Mouse (Mus musculus) liver, embryonic 16.5 days (tissue): ENCODE results near the gene Rgs3. TPM values are rescaled to one million over a fixed set of nuclear protein-coding genes. Genes with fewer than 3 reads are reported as not detected.
A peak's percentile ranks its signal among the peaks of the same experiment; 100 is the strongest.

Experiments
- ATAC-seq: fragments of 200-750 bp; cut with Nextera tagmentation; 2 replicates; pipeline ENCODE4 v1.8.0; 2017; ENCODE audit warnings: low read depth, mild to moderate bottlenecking, moderate number of reproducible peaks, moderate library complexity
- H3K27ac ChIP-seq: fragments of 300-500 bp; sonication (generic); 2 replicates; pipeline ENCODE4 v1.5.1; 2014; ENCODE audit warnings: mild to moderate bottlenecking, low read length
- H3K27me3 ChIP-seq: fragments of 300-500 bp; sonication (generic); 2 replicates; pipeline ENCODE4 v1.6.1; 2014; ENCODE audit warnings: low read depth, low read length, mixed read lengths; ENCODE audit not compliant: control insufficient read depth, insufficient read depth
- H3K36me3 ChIP-seq: fragments of 300-500 bp; sonication (generic); 2 replicates; pipeline ENCODE4 v1.6.1; 2014; ENCODE audit warnings: mild to moderate bottlenecking; ENCODE audit not compliant: control insufficient read depth, insufficient read depth
- H3K4me1 ChIP-seq: fragments of 300-500 bp; sonication (generic); 2 replicates; pipeline ENCODE4 v1.6.1; 2014; ENCODE audit warnings: low read depth, low read length, mixed read lengths; ENCODE audit not compliant: control insufficient read depth
- H3K4me2 ChIP-seq: fragments of 300-500 bp; sonication (generic); 2 replicates; pipeline ENCODE4 v1.6.1; 2014; ENCODE audit warnings: low read depth, low read length, mixed read lengths
- H3K4me3 ChIP-seq: fragments of 300-500 bp; sonication (generic); 2 replicates; pipeline ENCODE4 v1.5.1; 2014; ENCODE audit warnings: low read depth, mild to moderate bottlenecking, low read length
- H3K9ac ChIP-seq: fragments of 300-500 bp; sonication (generic); 2 replicates; pipeline ENCODE4 v1.6.1; 2014; ENCODE audit warnings: low read depth, low read length
- H3K9me3 ChIP-seq: fragments of 300-500 bp; sonication (generic); replicated peaks from 2 replicates; pipeline ENCODE4 v1.6.1; 2016; ENCODE audit warnings: low read length; ENCODE audit not compliant: control insufficient read depth
- WGBS: fragments of 180-500 bp; shearing (Covaris S2); extraction: QIAGEN DNeasy Blood & Tissue Kit; methylation state at CpG from one replicate; pipeline ENCODE4 v1.1.7; 2014; ENCODE audit not compliant: insufficient replicate concordance; 5-methylcytosine and 5-hydroxymethylcytosine counted together
- polyA plus RNA-seq: library from polyadenylated mRNA; unstranded; fragments of >200 nt; fragmentation: Nextera tagmentation; extraction: Ambion mirVana; gene quantifications from 2 replicates; pipeline ENCODE4 v1.2.1, GENCODE M21; 2015

Gene Rgs3
- polyA plus RNA-seq, 1 experiment from 2014 or later = 7.0 TPM

DNA sequence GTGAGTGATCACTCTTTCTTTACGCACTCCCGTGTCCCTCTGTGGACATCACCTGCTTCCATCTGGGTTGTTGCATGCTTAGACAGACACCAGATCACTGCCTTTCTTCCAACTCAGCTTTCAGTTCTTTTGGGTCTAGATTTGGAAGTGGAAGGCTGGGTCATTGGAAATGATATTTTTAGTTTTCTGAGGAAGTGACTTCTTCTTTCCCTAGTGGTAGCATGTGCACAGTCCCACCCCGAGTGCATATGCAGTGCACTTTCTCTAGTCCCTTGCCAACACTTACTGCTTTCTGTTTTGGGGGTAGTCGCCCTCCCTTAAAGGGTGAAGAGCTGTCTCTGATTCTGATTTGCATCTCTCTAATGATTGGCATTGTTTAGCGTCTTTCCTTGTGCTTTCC lies 170.3 kb downstream of the Rgs3 start:
- no peak overlapping the region for H3K4me2 ChIP-seq
- no peak overlapping the region for H3K9ac ChIP-seq
- H3K27ac ChIP-seq = no peak overlapping the region
- no peaks in the 10 kb centered on the region for H3K36me3 ChIP-seq
- no peaks in the 10 kb centered on the region for H3K9me3 ChIP-seq
- H3K27me3 ChIP-seq = no peaks in the 10 kb centered on the region
- H3K4me1 ChIP-seq = no peaks in the 10 kb centered on the region
- 44% methylated on average over 5 of the region's 5 CpGs for WGBS
- no peak overlapping the region for H3K4me3 ChIP-seq
- no peak for ATAC-seq

DNA sequence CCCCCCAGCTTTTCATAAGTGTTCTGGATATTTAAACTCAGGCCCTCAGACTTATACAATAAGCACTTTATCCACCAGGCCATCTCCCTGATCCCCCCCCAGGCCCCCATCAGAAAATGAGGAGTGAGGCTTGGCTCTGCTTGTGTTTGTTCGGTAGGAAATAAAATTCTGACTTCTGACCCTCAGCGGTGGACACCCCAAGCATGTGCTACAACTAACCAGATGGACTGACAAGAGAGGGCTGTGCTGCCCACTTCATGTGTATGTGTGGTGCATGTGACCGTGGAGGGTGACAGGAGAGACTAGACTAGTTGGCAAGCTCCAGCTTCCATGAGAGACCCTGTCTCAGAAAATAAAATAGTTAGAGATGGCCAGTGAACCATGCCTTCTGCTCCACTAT lies 171.2 kb downstream of the Rgs3 start:
- Histone ChIP-seq H3K9me3 (no peaks in the 10 kb centered on the region), H3K4me2 (no peak overlapping the region), H3K4me3 (no peak overlapping the region), H3K4me1 (no peaks in the 10 kb centered on the region), H3K27ac (no peak overlapping the region), H3K36me3 (no peaks in the 10 kb centered on the region), H3K9ac (no peak overlapping the region), H3K27me3 (no peaks in the 10 kb centered on the region)
- 73% methylated on average over 3 of the region's 3 CpGs for WGBS
- no peak for ATAC-seq

DNA sequence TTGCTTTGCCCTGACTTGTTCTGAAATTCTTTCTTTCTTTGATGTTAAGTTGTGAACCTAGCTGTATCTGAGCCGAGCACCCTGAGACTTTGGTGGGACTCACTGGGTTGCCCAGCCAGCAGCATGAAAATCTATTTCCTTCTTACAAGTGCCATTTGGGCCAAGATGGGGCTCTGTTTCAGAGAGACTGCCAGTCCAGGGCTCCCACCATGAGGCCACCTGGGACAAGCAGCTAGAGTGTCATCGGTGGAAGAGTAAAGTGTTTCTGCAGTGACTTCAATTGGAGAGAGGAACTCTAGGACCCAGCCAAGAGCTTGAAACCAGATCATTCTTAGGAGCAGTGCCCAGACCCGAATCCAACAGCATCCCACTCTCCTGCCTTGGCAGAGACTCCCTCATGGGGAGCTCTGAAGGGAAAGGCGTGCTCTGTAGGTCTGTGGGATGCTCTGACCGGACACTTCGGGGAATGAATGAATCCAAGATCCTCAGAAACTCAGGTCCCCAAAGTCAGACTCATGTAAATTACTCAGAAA lies 171.9 kb downstream of the Rgs3 start:
- no peaks in the 10 kb centered on the region for H3K9me3 ChIP-seq
- no peaks in the 10 kb centered on the region for H3K36me3 ChIP-seq
- H3K4me1 ChIP-seq = no peaks in the 10 kb centered on the region
- no peak for ATAC-seq
- H3K27me3 ChIP-seq = no peaks in the 10 kb centered on the region
- no peak overlapping the region for H3K4me3 ChIP-seq
- H3K4me2 ChIP-seq = no peak overlapping the region
- no peak overlapping the region for H3K9ac ChIP-seq
- 63% methylated on average over 6 of the region's 6 CpGs for WGBS
- no peak overlapping the region for H3K27ac ChIP-seq

DNA sequence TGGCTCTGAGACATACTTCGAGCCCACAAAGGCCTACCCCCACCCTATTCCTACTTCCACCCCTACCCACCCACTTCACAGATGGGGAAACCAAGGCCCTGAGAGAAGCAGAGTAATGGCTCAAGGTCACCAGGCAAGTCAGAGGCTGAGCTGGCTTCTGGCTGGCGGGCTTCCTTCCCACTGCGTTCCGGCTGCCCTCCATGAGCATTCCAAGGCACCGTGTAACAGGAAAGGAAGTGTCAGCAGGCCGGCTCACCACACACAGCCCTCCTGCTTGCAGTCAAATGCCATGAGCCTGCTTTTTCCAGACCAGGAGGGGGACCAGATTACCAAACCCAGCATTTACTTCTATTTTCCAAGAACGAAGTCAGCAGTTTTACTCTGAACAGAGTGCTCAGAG lies 172.4 kb downstream of the Rgs3 start:
- Histone ChIP-seq H3K4me3 (no peak overlapping the region), H3K27me3 (no peaks in the 10 kb centered on the region), H3K9me3 (no peaks in the 10 kb centered on the region), H3K27ac (no peak overlapping the region), H3K4me1 (no peaks in the 10 kb centered on the region), H3K9ac (no peak overlapping the region), H3K36me3 (no peaks in the 10 kb centered on the region), H3K4me2 (no peak overlapping the region)
- 50% methylated on average over 7 of the region's 7 CpGs for WGBS
- ATAC-seq = no peak

DNA sequence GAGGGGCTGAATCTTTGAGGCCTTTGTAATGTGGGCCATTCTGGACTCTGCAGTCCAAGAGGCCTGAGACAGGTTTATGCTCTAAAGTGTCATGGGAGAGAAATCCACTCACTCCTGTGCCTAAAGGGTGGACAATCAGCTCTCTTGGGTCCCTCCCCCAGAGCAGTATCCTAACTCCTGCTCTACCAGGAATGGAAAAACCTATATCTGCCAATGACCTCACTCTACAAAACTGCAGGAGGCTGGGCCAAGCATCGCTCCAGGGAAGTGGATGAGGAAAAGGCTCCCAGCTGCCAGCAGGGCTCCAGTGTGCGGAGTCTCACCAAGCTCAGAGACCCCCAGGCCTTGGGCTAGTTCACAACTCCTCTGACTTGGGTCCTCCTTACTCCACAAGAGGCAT lies 173.2 kb downstream of the Rgs3 start:
- Histone ChIP-seq H3K4me2 (no peak overlapping the region), H3K4me1 (no peaks in the 10 kb centered on the region), H3K27ac (no peak overlapping the region), H3K36me3 (no peaks in the 10 kb centered on the region), H3K9ac (no peak overlapping the region), H3K9me3 (no peaks in the 10 kb centered on the region), H3K4me3 (no peak overlapping the region), H3K27me3 (no peaks in the 10 kb centered on the region)
- peak; percentile 24; the same call in 1 of the 2 replicates for ATAC-seq
- whole genome bisulfite sequencing = 57% methylated on average over 2 of the region's 2 CpGs

DNA sequence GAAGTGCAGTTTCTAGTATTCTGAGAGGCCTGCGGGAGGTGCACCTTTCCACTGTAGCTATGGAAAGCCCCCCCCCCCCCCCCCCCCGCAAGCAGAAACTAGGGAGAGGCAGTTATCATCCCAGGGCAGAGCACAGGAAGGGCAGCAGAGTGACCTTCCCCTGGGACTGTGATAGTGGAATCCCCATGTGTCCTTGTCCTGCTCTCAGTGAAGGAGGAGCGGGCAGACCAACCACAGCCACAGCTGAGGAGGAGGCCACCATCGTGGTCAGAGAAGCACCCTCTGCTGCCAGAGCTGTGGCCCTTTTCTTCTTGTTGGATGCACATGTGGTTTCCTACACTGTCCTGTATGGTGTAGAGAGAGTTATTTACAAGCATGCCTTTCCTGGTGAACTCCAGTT lies 174.3 kb downstream of the Rgs3 start:
- no peak; the same call in 1 of the 2 replicates for ATAC-seq
- Histone ChIP-seq H3K9me3 (no peaks in the 10 kb centered on the region), H3K9ac (no peak overlapping the region), H3K27ac (no peak overlapping the region), H3K27me3 (no peaks in the 10 kb centered on the region), H3K4me1 (no peaks in the 10 kb centered on the region), H3K36me3 (no peaks in the 10 kb centered on the region), H3K4me3 (no peak overlapping the region), H3K4me2 (no peak overlapping the region)
- WGBS = 52% methylated on average over 3 of the region's 4 CpGs

DNA sequence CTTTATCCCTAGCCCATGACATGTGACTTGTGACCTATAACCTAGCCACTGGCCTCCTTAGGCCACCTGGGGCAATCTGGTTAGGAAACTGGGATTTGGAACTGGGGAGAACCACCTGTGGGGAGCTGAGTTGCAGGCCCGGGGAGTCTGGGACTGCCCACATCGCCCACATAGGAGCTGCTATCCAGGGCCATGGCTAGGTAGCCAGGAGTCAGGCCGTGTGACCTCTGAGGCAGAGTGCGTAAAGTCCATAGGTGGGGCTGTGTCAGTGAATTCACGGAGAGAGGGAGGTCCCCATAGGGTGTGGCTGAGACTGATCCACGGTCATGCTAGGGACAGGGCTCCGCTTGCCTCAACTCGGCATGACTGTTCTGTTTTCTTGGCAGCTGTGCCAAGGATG lies 175.6 kb downstream of the Rgs3 start:
- H3K36me3 ChIP-seq = no peaks in the 10 kb centered on the region
- H3K27ac ChIP-seq = no peak overlapping the region
- H3K4me2 ChIP-seq = no peak overlapping the region
- H3K4me1 ChIP-seq = no peaks in the 10 kb centered on the region
- no peak overlapping the region for H3K4me3 ChIP-seq
- WGBS = 66% methylated on average over 8 of the region's 8 CpGs
- H3K27me3 ChIP-seq = no peaks in the 10 kb centered on the region
- no peaks in the 10 kb centered on the region for H3K9me3 ChIP-seq
- no peak overlapping the region for H3K9ac ChIP-seq
- no peak for ATAC-seq

DNA sequence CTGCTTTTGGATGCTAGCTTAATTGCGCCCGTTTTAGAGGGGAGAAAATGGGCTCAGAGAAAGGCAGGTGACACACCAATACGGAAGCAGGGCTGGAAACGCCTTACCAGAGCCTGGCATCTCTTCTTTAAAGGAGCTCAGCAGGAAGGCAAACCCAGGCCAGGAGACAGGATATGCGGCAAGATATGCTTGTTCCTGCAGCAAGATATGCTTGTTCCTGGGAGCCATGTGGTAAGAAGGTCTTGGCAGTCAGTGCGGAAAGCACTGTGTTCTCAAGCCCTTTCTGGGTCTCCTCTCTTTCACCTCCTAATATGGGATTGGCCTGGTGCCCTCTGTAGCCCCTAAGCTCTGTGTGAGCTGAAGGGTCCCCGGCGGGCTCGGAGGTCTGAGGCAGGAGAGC lies 176.2 kb downstream of the Rgs3 start:
- Histone ChIP-seq H3K4me2 (no peak overlapping the region), H3K36me3 (no peaks in the 10 kb centered on the region), H3K27ac (no peak overlapping the region), H3K9me3 (no peaks in the 10 kb centered on the region), H3K27me3 (no peaks in the 10 kb centered on the region), H3K4me3 (no peak overlapping the region), H3K9ac (no peak overlapping the region), H3K4me1 (no peaks in the 10 kb centered on the region)
- no peak for ATAC-seq
- 55% methylated on average over 9 of the region's 9 CpGs for WGBS

DNA sequence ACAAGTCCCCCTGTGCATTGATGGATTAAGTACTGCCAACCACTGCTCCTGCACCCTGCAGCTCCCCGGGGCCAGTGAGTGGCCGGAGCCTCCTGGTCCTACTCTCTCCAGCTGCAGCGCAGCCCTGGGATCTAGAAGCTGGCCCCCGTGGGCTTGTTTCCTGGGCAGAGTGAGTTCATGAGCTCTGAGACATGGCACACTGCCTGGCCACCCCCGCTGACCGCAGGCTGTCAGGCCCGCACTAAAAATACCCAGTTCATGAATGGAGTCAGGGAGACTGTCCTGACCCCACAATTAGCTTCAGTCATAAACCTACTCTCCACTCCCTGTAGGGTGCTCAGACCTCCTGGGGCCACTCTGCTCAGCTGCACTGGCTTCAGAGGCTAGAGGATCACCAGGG lies 176.8 kb downstream of the Rgs3 start:
- Histone ChIP-seq H3K4me2 (no peak overlapping the region), H3K9ac (no peak overlapping the region), H3K4me3 (no peak overlapping the region), H3K9me3 (no peaks in the 10 kb centered on the region), H3K27ac (no peak overlapping the region), H3K27me3 (no peaks in the 10 kb centered on the region), H3K36me3 (no peaks in the 10 kb centered on the region), H3K4me1 (no peaks in the 10 kb centered on the region)
- 59% methylated on average over 7 of the region's 7 CpGs for whole genome bisulfite sequencing
- ATAC-seq = no peak
